Mouse (Mus musculus) monocyte, adult 2 months (primary cell): ENCODE results near the gene Pgpep1l.
"Not testable (repeated sequence)": the region's sequence is repeated elsewhere in the genome, so short reads cannot be mapped to it uniquely, and the experiment has no call there.

Experiments
- DNase-seq, 2 experiments: peaks; one replicate each; pipeline ENCODE4 v3.0.0; 2022; ENCODE audit warnings: low spot score in 2 of 2, low read depth in 1 of 2

Gene Pgpep1l

GRCm38 (mm10) chr7:68283133-68283520 is 19.1 kb upstream of the Pgpep1l start:
- DNase-seq = not testable (repeated sequence)

- DNase-seq = no peak
Observed at GRCm38 (mm10) chr7:68282304-68283132, 18.5 kb upstream of the Pgpep1l start.

- DNase-seq = no peak
Observed at GRCm38 (mm10) chr7:68281341-68281740, 17.3 kb upstream of the Pgpep1l start.

GRCm38 (mm10) chr7:68280352-68280869 is 16.4 kb upstream of the Pgpep1l start:
- no peak for DNase-seq

GRCm38 (mm10) chr7:68279481-68279880 is 15.4 kb upstream of the Pgpep1l start:
- DNase-seq = no peak

GRCm38 (mm10) chr7:68278908-68279307 is 14.9 kb upstream of the Pgpep1l start:
- DNase-seq = no peak

GRCm38 (mm10) chr7:68278385-68278784 is 14.4 kb upstream of the Pgpep1l start:
- no peak for DNase-seq

GRCm38 (mm10) chr7:68277897-68278270 is 13.9 kb upstream of the Pgpep1l start:
- DNase-seq = no peak

GRCm38 (mm10) chr7:68277054-68277896 is 13.2 kb upstream of the Pgpep1l start:
- DNase-seq = no peak

- no peak for DNase-seq
Observed at GRCm38 (mm10) chr7:68275838-68276731, 12.1 kb upstream of the Pgpep1l start.

GRCm38 (mm10) chr7:68275445-68275837 is 11.4 kb upstream of the Pgpep1l start:
- not testable (repeated sequence) for DNase-seq

- no peak for DNase-seq
Observed at GRCm38 (mm10) chr7:68274951-68275350, 10.9 kb upstream of the Pgpep1l start.

GRCm38 (mm10) chr7:68274218-68274617 is 10.2 kb upstream of the Pgpep1l start:
- no peak for DNase-seq

- no peak for DNase-seq
Observed at GRCm38 (mm10) chr7:68273515-68273914, 9.5 kb upstream of the Pgpep1l start, which contains the start of gene Fam169b. TSS of gene Fam169b (plus strand) at chr7:68273839.

GRCm38 (mm10) chr7:68272607-68273006 is 8.6 kb upstream of the Pgpep1l start:
- DNase-seq = no peak

- DNase-seq = no peak
Observed at GRCm38 (mm10) chr7:68271816-68272215, 7.8 kb upstream of the Pgpep1l start.

GRCm38 (mm10) chr7:68270551-68270950 is 6.5 kb upstream of the Pgpep1l start:
- no peak for DNase-seq

GRCm38 (mm10) chr7:68266691-68267090 is 2.7 kb upstream of the Pgpep1l start:
- no peak for DNase-seq

- DNase-seq = no peak
Observed at GRCm38 (mm10) chr7:68265391-68265790, 1.4 kb upstream of the Pgpep1l start.

GRCm38 (mm10) chr7:68264531-68264930 is 498 bp upstream of the Pgpep1l start:
- DNase-seq = no peak
